Mouse (Mus musculus): ENCODE results near the gene Dnajb5. TPM values are rescaled to one million over a fixed set of nuclear protein-coding genes. Genes with fewer than 3 reads are reported as not detected.

The Dnajb5 gene
- polyA plus RNA-seq, 1 experiment from 2014 or later = 11.3 TPM

GRCm38 (mm10) chr4:42946733-42947290 lies 2.8 kb upstream of the Dnajb5 start:
- no peak for ATAC-seq (ENCODE audit: insufficient read depth, low FRiP score)
- Histone ChIP-seq H3K4me1 (ENCODE audit: control insufficient read depth, insufficient read depth, low read length) (peaks cover 16% of the 10 kb centered on the region), H3K4me2 (ENCODE audit: low read depth, low read length) (no peak overlapping the region), H3K36me3 (ENCODE audit: control insufficient read depth, insufficient read depth, low read length) (no peaks in the 10 kb centered on the region), H3K9me3 (replicated peaks; ENCODE audit: control insufficient read depth, low read length) (no peaks in the 10 kb centered on the region), H3K4me3 (replicated peaks; ENCODE audit: low read length) (no peak overlapping the region), H3K9ac (ENCODE audit: low read length) (no peak overlapping the region), H3K27ac (ENCODE audit: low read length) (no peak overlapping the region), H3K27me3 (ENCODE audit: control insufficient read depth, insufficient read depth, low read length) (peaks cover 7% of the 10 kb centered on the region; the same call in 1 of the 2 replicates)
- WGBS = 62% methylated on average over 10 of the region's 10 CpGs

GRCm38 (mm10) chr4:42948527-42948926 lies 1.1 kb upstream of the Dnajb5 start:
- Histone ChIP-seq H3K4me1 (ENCODE audit: control insufficient read depth, insufficient read depth, low read length) (peaks cover 16% of the 10 kb centered on the region), H3K9ac (ENCODE audit: low read length) (no peak overlapping the region), H3K9me3 (replicated peaks; ENCODE audit: control insufficient read depth, low read length) (no peaks in the 10 kb centered on the region), H3K4me3 (replicated peaks; ENCODE audit: low read length) (no peak overlapping the region), H3K4me2 (ENCODE audit: low read depth, low read length) (no peak overlapping the region; the same call in 1 of the 2 replicates), H3K36me3 (ENCODE audit: control insufficient read depth, insufficient read depth, low read length) (no peaks in the 10 kb centered on the region), H3K27ac (ENCODE audit: low read length) (no peak overlapping the region), H3K27me3 (ENCODE audit: control insufficient read depth, insufficient read depth, low read length) (peaks cover 7% of the 10 kb centered on the region; the same call in 1 of the 2 replicates)
- WGBS = 31% methylated on average over 13 of the region's 13 CpGs
- no peak for ATAC-seq (ENCODE audit: insufficient read depth, low FRiP score)

GRCm38 (mm10) chr4:42949051-42949675 lies 451 bp upstream of the Dnajb5 start:
- Histone ChIP-seq H3K9ac (ENCODE audit: low read length) (peak overlapping the region; percentile 18; the same call in 1 of the 2 replicates), H3K27ac (ENCODE audit: low read length) (no peak overlapping the region), H3K9me3 (replicated peaks; ENCODE audit: control insufficient read depth, low read length) (no peaks in the 10 kb centered on the region), H3K27me3 (ENCODE audit: control insufficient read depth, insufficient read depth, low read length) (peaks cover 7% of the 10 kb centered on the region; the same call in 1 of the 2 replicates), H3K36me3 (ENCODE audit: control insufficient read depth, insufficient read depth, low read length) (no peaks in the 10 kb centered on the region), H3K4me1 (ENCODE audit: control insufficient read depth, insufficient read depth, low read length) (peaks cover 16% of the 10 kb centered on the region), H3K4me3 (replicated peaks; ENCODE audit: low read length) (peak overlapping the region; percentile 84), H3K4me2 (ENCODE audit: low read depth, low read length) (peak overlapping the region; percentile 73)
- WGBS = 7% methylated on average over 14 of the region's 14 CpGs
- ATAC-seq (ENCODE audit: insufficient read depth, low FRiP score) = no peak

GRCm38 (mm10) chr4:42950065-42950558 lies 498 bp downstream of the Dnajb5 start:
- ATAC-seq (ENCODE audit: insufficient read depth, low FRiP score) = peak; percentile 80
- WGBS = under 1% methylated on average over 24 of the region's 27 CpGs
- H3K4me3 ChIP-seq (replicated peaks; ENCODE audit: low read length) = peak overlapping the region; percentile 84

GRCm38 (mm10) chr4:42951206-42952195 lies 1.9 kb downstream of the Dnajb5 start:
- Histone ChIP-seq H3K4me2 (ENCODE audit: low read depth, low read length) (peak overlapping the region; percentile 28), H3K9ac (ENCODE audit: low read length) (0 out of 2 replicates have a peak overlapping the region, but pooled peaks have one; percentile 5), H3K4me1 (ENCODE audit: control insufficient read depth, insufficient read depth, low read length) (peaks cover 19% of the 10 kb centered on the region), H3K4me3 (replicated peaks; ENCODE audit: low read length) (no peak overlapping the region), H3K27me3 (ENCODE audit: control insufficient read depth, insufficient read depth, low read length) (peaks cover 7% of the 10 kb centered on the region; the same call in 1 of the 2 replicates), H3K9me3 (replicated peaks; ENCODE audit: control insufficient read depth, low read length) (no peaks in the 10 kb centered on the region), H3K36me3 (ENCODE audit: control insufficient read depth, insufficient read depth, low read length) (0 out of 2 replicates have a peak, but pooled peaks cover under 1% of the 10 kb centered on the region), H3K27ac (ENCODE audit: low read length) (peak overlapping the region; percentile 14; the same call in 1 of the 2 replicates)
- ATAC-seq (ENCODE audit: insufficient read depth, low FRiP score) = no peak
- 62% methylated on average over 11 of the region's 11 CpGs for WGBS

More at GRCm38 (mm10) chr4:42950065-42950558, 498 bp downstream of the Dnajb5 start:
- peaks cover 7% of the 10 kb centered on the region; the same call in 1 of the 2 replicates for H3K27me3 ChIP-seq (ENCODE audit: control insufficient read depth, insufficient read depth, low read length)
- peak overlapping the region; percentile 73 for H3K4me2 ChIP-seq (ENCODE audit: low read depth, low read length)
- H3K27ac ChIP-seq (ENCODE audit: low read length) = peak overlapping the region; percentile 89
- no peaks in the 10 kb centered on the region for H3K9me3 ChIP-seq (replicated peaks; ENCODE audit: control insufficient read depth, low read length)
- no peaks in the 10 kb centered on the region for H3K36me3 ChIP-seq (ENCODE audit: control insufficient read depth, insufficient read depth, low read length)
- H3K4me1 ChIP-seq (ENCODE audit: control insufficient read depth, insufficient read depth, low read length) = peaks cover 19% of the 10 kb centered on the region
- peak overlapping the region; percentile 86 for H3K9ac ChIP-seq (ENCODE audit: low read length)

- Histone ChIP-seq H3K4me3 (replicated peaks; ENCODE audit: low read length) (no peak overlapping the region), H3K9ac (ENCODE audit: low read length) (no peak overlapping the region), H3K4me1 (ENCODE audit: control insufficient read depth, insufficient read depth, low read length) (peaks cover 19% of the 10 kb centered on the region), H3K9me3 (replicated peaks; ENCODE audit: control insufficient read depth, low read length) (no peaks in the 10 kb centered on the region), H3K4me2 (ENCODE audit: low read depth, low read length) (no peak overlapping the region), H3K27me3 (ENCODE audit: control insufficient read depth, insufficient read depth, low read length) (peaks cover 5% of the 10 kb centered on the region; the same call in 1 of the 2 replicates), H3K27ac (ENCODE audit: low read length) (peak overlapping the region; percentile 59; the same call in 1 of the 2 replicates), H3K36me3 (ENCODE audit: control insufficient read depth, insufficient read depth, low read length) (0 out of 2 replicates have a peak, but pooled peaks cover 6% of the 10 kb centered on the region)
- WGBS = 81% methylated on average over 7 of the region's 7 CpGs
- no peak for ATAC-seq (ENCODE audit: insufficient read depth, low FRiP score)
Observed at GRCm38 (mm10) chr4:42952563-42952962, 2.9 kb downstream of the Dnajb5 start.

- 38% methylated on average over 10 of the region's 10 CpGs for WGBS
- 0 out of 2 replicates have a peak overlapping the region, but pooled peaks have one; percentile 29 for H3K9ac ChIP-seq (ENCODE audit: low read length)
- H3K4me1 ChIP-seq (ENCODE audit: control insufficient read depth, insufficient read depth, low read length) = peaks cover 19% of the 10 kb centered on the region
- no peaks in the 10 kb centered on the region for H3K9me3 ChIP-seq (replicated peaks; ENCODE audit: control insufficient read depth, low read length)
- peak overlapping the region; percentile 59 for H3K27ac ChIP-seq (ENCODE audit: low read length)
- H3K4me3 ChIP-seq (replicated peaks; ENCODE audit: low read length) = no peak overlapping the region
- no peak overlapping the region for H3K4me2 ChIP-seq (ENCODE audit: low read depth, low read length)
- no peaks in the 10 kb centered on the region for H3K27me3 ChIP-seq (ENCODE audit: control insufficient read depth, insufficient read depth, low read length)
- H3K36me3 ChIP-seq (ENCODE audit: control insufficient read depth, insufficient read depth, low read length) = 0 out of 2 replicates have a peak, but pooled peaks cover 6% of the 10 kb centered on the region
- no peak for ATAC-seq (ENCODE audit: insufficient read depth, low FRiP score)
Observed at GRCm38 (mm10) chr4:42953435-42954094, 4.0 kb downstream of the Dnajb5 start.

GRCm38 (mm10) chr4:42954297-42954696 lies 4.7 kb downstream of the Dnajb5 start:
- H3K4me2 ChIP-seq (ENCODE audit: low read depth, low read length) = no peak overlapping the region
- 0 out of 2 replicates have a peak, but pooled peaks cover 6% of the 10 kb centered on the region for H3K36me3 ChIP-seq (ENCODE audit: control insufficient read depth, insufficient read depth, low read length)
- no peaks in the 10 kb centered on the region for H3K9me3 ChIP-seq (replicated peaks; ENCODE audit: control insufficient read depth, low read length)
- H3K4me1 ChIP-seq (ENCODE audit: control insufficient read depth, insufficient read depth, low read length) = peaks cover 14% of the 10 kb centered on the region
- H3K9ac ChIP-seq (ENCODE audit: low read length) = no peak overlapping the region
- peak overlapping the region; percentile 56; the same call in 1 of the 2 replicates for H3K27ac ChIP-seq (ENCODE audit: low read length)
- H3K27me3 ChIP-seq (ENCODE audit: control insufficient read depth, insufficient read depth, low read length) = no peaks in the 10 kb centered on the region
- WGBS = 10% methylated on average over 10 of the region's 10 CpGs
- ATAC-seq (ENCODE audit: insufficient read depth, low FRiP score) = no peak
- H3K4me3 ChIP-seq (replicated peaks; ENCODE audit: low read length) = no peak overlapping the region
